Mouse (Mus musculus) gastrocnemius, adult 2 months (tissue): ENCODE measurements around the gene Kmt5c. TPM values are rescaled to one million over a fixed set of nuclear protein-coding genes. Genes with fewer than 3 reads are reported as not detected.
A peak's percentile ranks its signal among the peaks of the same experiment; 100 is the strongest.

ENCODE experiments used
- DNase-seq: peaks from one replicate; pipeline ENCODE4 v3.0.0; 2022
- H3K27ac ChIP-seq: fragments of 200-600 bp; 2 replicates; pipeline ENCODE4 v1.8.1; 2022; ENCODE audit warnings: mild to moderate bottlenecking
- H3K4me3 ChIP-seq: fragments of 200-600 bp; 2 replicates; pipeline ENCODE4 v1.8.1; 2022; ENCODE audit warnings: mild to moderate bottlenecking, moderate library complexity
- CTCF ChIP-seq: fragments of 200-600 bp; IDR thresholded peaks from 2 replicates; pipeline ENCODE4 v1.8.1; 2022; ENCODE audit warnings: antibody characterized with exemption, mild to moderate bottlenecking, moderate library complexity
- intact Hi-C: fragments of 180-260 bp; cut with DNase I; formaldehyde crosslinking; loops from one replicate; pipeline ENCODE4 v1.15.1; 2025
- long read RNA-seq, 2 experiments: library from polyadenylated mRNA; stranded (forward); transcript quantifications; one replicate each; pipeline ENCODE4 v2.0.0; 2021
- total RNA-seq, 2 experiments: library from RNA; stranded (reverse); gene quantifications; 2 replicates each; pipeline ENCODE4 v1.2.3; 2021

Kmt5c gene
- 10 to 100 TPM in 1 of 2 experiments, 1 to 10 TPM in 1; 8.0 to 11.5 TPM for total RNA-seq
- long read RNA-seq, experiment 1, transcript Kmt5c-203 (9 exons, 2,177 nt), result major isoform, 6 of 13 reads
- long read RNA-seq, experiment 1, partial matches to known transcripts, result 1 of 13 reads
- long read RNA-seq, experiment 1, other reads (novel, unspliced or antisense), result 5 of 13 reads
- long read RNA-seq, experiment 2, transcript Kmt5c-203 (9 exons, 2,177 nt), result major isoform, 5 of 10 reads
- long read RNA-seq, experiment 2, partial matches to known transcripts, result 0 of 10 reads
- long read RNA-seq, experiment 2, other reads (novel, unspliced or antisense), result 3 of 10 reads

DNA sequence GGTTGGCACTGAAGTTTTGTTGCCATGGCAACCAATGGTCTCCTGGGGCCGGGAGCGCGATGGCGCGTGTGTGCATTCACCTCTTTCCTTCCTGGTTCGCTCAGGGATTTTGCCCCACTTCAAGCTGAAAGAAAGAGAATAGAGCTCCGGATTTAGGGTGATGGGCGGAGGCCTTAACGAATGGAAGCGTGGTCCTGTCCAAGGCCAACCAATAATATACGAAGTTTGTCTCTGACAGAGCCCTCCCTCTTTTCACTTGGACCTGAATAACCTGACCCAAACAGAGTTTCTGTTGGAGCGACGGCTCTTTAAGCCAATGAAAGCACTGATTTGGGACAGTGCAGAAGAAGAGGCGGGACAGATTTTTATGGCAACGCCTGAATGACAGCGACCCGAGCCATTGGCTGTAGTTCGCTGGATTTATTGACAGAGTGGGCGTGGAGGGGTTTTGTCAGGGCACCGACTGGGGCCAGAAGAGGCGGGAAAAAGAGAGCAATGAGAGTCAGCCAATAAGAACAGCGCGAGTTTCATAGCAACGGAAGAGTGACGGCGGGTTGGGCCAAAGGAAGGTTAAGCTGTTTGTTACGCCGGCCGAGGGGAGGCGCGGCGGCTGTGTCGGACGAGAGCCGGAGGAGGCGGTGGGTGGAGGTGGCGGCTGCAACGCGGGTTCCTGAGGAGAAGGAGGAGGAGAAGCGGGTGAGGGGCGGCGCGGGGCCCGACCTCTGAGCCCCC lies at the start of gene Kmt5c:
Gene Kmt5c, plus strand, starts transcription at position 572 of the 732 bp plus-strand sequence.
- peak within 1 kb of the TSS; percentile 92 for H3K27ac ChIP-seq
- H3K4me3 ChIP-seq, result peak within 1 kb of the TSS; percentile 94
- DNase-seq, result peak; percentile 97
- peak; percentile 37 for TF ChIP-seq CTCF
- intact Hi-C loops, result loop anchor here (1.0 to 2.0 kb wide), 2 partner anchors 50 to 55 kb away; partner anchors contain the start of genes Hspbp1 and Tmem238

DNA sequence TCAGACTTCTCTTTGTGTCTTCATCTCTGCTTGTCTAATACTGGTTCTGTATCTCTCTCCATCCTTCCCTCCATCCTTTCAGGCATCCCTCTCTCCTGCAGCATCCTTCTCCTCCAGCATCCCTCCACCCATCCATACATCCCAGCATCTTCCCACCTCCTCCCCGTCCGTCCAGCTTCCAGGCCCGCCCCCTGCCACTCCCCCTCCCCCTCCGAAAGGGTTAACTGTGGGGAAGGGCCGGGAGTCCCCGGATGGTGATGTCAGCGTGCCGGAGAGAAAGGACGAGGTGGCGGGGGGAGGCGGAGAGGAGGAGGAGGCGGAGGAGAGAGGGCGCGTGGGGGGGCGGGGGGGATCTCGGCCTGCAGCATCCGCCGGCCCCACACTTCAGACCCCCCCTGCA lies 49.5 kb upstream of the Kmt5c start, which contains the start of gene Brsk1:
Gene Brsk1, plus strand, starts transcription at position 218 of the 400 bp plus-strand sequence.
- Histone ChIP-seq H3K27ac (peak within 1 kb of the TSS; percentile 74), H3K4me3 (peak within 1 kb of the TSS; percentile 76)
- DNase-seq, result peak; percentile 67
- TF ChIP-seq CTCF, result no peak
- intact Hi-C loops, result no loop called here

DNA sequence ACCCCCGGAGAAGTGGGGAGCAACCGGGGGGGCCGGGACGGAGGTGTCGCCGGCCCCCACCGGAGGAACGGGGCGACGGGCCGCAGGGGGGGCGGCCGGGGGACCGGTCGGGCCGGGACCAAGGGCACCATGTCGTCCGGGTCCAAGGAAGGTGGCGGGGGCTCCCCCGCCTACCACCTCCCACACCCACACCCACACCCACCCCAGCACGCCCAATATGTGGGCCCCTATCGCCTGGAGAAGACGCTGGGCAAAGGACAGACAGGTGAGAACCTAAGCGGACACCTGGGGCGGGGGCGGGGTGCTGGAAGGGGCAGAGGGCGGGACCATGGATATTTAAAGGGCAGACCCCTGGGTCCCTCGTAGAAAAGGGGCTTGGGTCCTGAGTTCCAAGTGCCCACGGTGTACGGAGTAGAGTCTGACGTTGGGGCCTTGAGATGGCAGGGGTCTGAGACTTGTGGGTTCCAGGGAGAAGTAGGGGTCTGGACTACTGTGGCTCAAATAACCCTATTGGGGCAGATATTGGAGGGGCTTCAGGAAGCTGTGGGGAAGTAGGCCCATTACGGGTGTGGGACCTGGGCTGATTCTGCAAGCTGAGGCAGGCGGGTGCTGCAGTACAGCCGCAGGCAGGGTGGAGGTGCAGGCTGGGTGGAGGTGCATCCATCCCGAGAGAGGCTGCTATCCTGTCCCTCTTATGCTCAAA lies 48.8 kb upstream of the Kmt5c start:
- Histone ChIP-seq H3K4me3 (peak overlapping the region; percentile 76), H3K27ac (peak overlapping the region; percentile 74)
- intact Hi-C loops, result no loop called here
- peak; percentile 16 for DNase-seq
- no peak for TF ChIP-seq CTCF

DNA sequence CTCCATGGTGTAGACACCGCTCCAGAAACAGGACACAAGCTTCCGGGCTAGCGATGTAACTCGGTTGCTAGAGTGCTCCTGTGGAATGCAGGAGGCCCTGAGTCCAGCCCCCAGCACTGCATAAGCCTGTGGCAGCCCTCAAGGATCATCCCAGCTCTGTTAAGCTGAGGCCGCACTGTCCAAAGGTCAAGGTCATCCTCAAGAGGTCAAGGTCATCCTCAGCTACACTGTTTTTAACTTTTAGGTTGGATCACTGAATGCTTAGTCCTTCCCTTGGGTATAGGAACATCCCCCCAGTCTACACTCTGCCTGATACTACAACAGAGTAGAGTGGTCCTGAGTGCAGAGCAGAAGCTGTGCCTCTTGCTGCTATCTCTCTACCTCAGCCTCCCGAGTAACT lies 46.9 kb upstream of the Kmt5c start:
- TF ChIP-seq CTCF, result no peak
- no peak for DNase-seq
- intact Hi-C loops, result no loop called here
- Histone ChIP-seq H3K4me3 (no peak overlapping the region), H3K27ac (no peak overlapping the region)

- intact Hi-C loops, result no loop called here
- peak; percentile 53 for DNase-seq
- TF ChIP-seq CTCF, result no peak
- H3K4me3 ChIP-seq, result no peak overlapping the region
- H3K27ac ChIP-seq, result no peak overlapping the region; the same call in 1 of the 2 replicates
Observed at GRCm38 (mm10) chr7:4702334-4702733, 37.6 kb upstream of the Kmt5c start.

DNA sequence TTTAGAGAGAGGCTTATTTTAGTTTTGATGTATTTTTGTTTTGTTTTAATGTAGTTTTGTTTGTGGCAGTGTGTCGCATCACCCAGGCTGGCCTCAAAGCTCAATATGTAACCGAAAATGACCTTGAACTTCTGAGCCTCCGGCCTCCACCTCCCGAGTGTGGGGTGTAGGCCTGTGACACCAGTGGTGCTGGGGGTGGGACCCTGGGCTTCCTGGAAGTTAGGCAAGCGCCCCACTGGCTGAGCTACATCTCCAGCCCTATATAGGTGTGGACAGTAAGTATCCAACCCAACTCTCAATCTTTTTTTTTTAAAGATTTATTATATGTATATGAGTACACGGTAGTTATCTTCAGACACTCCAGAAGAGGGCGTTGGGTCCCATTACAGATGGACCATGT lies 36.7 kb upstream of the Kmt5c start:
- no peak for TF ChIP-seq CTCF
- H3K4me3 ChIP-seq, result no peak overlapping the region
- intact Hi-C loops, result no loop called here
- H3K27ac ChIP-seq, result no peak overlapping the region
- DNase-seq, result no peak

- intact Hi-C loops, result no loop called here
- no peak for DNase-seq
Observed at GRCm38 (mm10) chr7:4705098-4705497, 34.8 kb upstream of the Kmt5c start.

DNA sequence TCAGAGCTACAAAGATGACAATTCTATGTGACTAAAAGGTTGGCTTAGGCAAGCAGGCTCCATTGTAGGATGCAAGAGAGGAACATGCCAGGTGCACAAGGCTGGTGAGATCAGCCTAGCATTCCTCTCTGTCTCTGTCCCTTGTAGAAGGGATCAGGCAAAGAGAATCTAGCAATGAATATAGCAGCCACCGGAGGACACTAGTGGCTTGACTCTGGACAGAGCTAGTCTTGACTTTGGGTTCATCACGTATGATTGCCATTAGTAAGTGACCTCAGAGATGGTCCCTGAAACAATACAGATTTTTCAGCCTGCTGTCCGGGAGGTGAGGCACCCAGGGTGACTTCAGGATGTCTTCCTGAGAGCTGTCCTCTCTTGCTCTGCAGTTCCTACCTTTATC lies 27.3 kb upstream of the Kmt5c start:
- no peak for DNase-seq
- Histone ChIP-seq H3K4me3 (no peak overlapping the region), H3K27ac (no peak overlapping the region)
- TF ChIP-seq CTCF, result no peak; the same call in 1 of the 2 replicates
- intact Hi-C loops, result no loop called here

More at GRCm38 (mm10) chr7:4705098-4705497, 34.8 kb upstream of the Kmt5c start:
- Histone ChIP-seq H3K27ac (no peak overlapping the region), H3K4me3 (no peak overlapping the region)
- TF ChIP-seq CTCF, result peak; percentile 66

DNA sequence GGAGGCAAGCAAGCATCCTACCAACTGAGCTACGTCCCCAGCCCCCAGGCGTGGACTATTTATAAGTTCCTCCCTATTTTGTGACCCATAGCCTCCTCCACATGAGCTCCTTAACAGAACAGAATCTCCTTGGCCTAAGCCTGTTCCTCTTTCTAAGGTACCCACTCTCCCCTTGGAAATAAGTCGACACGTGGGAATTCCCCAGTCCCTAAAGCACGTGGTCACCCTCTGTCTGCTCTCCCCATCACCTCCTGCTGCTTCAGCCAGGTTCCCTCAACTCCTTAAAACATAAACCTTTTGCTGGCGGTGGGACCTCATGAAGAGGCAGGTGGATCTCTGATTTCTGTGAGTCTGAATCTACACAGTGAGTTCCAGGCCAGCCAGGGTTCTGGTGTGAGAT lies 23.0 kb upstream of the Kmt5c start:
- H3K4me3 ChIP-seq, result no peak overlapping the region
- no peak for TF ChIP-seq CTCF
- intact Hi-C loops, result no loop called here
- no peak for DNase-seq
- H3K27ac ChIP-seq, result no peak overlapping the region

DNA sequence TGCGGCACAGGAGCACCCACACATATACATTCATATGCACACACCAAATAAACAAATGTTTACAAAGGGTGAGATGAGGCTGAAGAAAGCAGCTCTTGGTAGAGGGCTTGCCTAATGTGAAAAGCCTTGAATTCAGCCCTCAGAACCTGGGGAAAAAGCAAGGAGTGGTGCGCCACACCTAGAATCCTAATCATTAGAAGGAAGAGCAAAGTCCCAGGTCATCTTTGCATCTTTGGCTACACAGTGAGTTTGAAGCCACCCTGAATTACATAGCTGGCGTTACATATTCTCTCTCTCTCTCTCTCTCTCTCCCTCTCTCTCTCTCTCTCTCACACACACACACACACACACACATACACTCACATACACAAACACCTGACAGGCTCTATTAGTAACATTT lies 20.6 kb upstream of the Kmt5c start:
- intact Hi-C loops, result no loop called here
- no peak for DNase-seq
- no peak overlapping the region for H3K4me3 ChIP-seq
- no peak for TF ChIP-seq CTCF
- H3K27ac ChIP-seq, result no peak overlapping the region

- TF ChIP-seq CTCF, result no peak
- intact Hi-C loops, result no loop called here
- DNase-seq, result no peak
- peak overlapping the region; percentile 61 for H3K4me3 ChIP-seq
- H3K27ac ChIP-seq, result 0 out of 2 replicates have a peak overlapping the region, but pooled peaks have one; percentile 16
Observed at GRCm38 (mm10) chr7:4723508-4723907, 16.4 kb upstream of the Kmt5c start.

DNA sequence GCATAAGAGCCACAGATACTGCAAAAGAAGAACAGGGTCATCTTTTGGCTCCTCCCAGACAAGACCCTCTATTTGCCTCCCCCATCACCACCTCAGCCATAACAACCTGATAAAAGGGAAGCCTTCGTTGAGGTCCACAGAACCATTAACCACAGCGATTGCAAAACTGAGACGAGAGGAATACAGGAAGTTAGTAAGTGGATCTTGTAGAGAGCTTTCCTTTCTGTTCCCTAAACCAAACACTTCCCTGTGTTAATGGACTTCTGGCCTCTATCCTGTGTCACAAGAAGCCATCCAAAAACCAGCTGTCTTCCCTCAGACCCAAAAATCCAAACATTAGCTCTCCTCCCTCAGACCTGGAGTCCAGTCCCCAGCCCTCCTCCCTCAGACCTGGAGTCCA lies 15.6 kb upstream of the Kmt5c start:
- peak overlapping the region; percentile 61 for H3K4me3 ChIP-seq
- no peak for DNase-seq
- no peak overlapping the region for H3K27ac ChIP-seq
- TF ChIP-seq CTCF, result no peak
- intact Hi-C loops, result no loop called here

DNA sequence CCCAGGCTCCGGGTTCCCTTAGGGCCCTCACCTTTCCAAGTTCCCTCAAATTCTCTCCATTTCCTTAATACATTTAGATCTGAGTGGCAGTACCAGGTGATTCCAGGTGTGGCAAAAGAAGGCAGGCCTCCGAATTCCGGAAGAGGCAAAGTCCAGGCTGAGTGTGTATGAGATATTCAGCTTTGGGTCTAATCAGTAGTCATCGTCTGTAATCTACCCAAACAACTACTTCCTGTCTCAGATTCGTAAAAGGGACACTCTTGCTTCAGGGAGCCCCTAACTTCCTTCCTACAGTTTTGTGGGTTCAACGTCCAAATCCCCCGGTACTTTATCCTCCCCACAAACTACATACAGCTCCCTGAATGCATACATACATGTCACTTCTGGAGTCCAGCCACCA lies 14.7 kb upstream of the Kmt5c start, which contains the start of gene Tmem150b:
Gene Tmem150b, minus strand, starts transcription at position 81 of the 400 bp plus-strand sequence.
- intact Hi-C loops, result no loop called here
- H3K27ac ChIP-seq, result peak within 1 kb of the TSS; percentile 35
- no peak for DNase-seq
- TF ChIP-seq CTCF, result no peak
- H3K4me3 ChIP-seq, result peak within 1 kb of the TSS; percentile 61
